Mouse (Mus musculus) lung, postnatal 0 days (tissue): ENCODE data around the gene Uroc1. TPM values are rescaled to one million over a fixed set of nuclear protein-coding genes. Genes with fewer than 3 reads are reported as not detected.

Source experiments
- ATAC-seq: fragments of 200-750 bp; cut with Nextera tagmentation; 2 replicates; pipeline ENCODE4 v1.8.0; 2017; ENCODE audit warnings: moderate library complexity
- DNase-seq: peaks from one replicate; pipeline ENCODE4 v3.0.0-alpha.2; 2016; ENCODE audit warnings: low spot score
- H3K27ac ChIP-seq: fragments of 300-500 bp; sonication (generic); 2 replicates; pipeline ENCODE4 v1.5.1; 2014; ENCODE audit warnings: antibody characterized with exemption, mild to moderate bottlenecking, low read length, mixed read lengths
- H3K27me3 ChIP-seq: fragments of 300-500 bp; sonication (generic); replicated peaks from 2 replicates; pipeline ENCODE4 v1.6.1; 2014; ENCODE audit warnings: low read length, mixed read lengths; ENCODE audit not compliant: insufficient read depth
- H3K36me3 ChIP-seq: fragments of 300-500 bp; sonication (generic); 2 replicates; pipeline ENCODE4 v1.6.1; 2014; ENCODE audit warnings: low read length, mixed read lengths; ENCODE audit not compliant: insufficient read depth
- H3K4me1 ChIP-seq: fragments of 300-500 bp; sonication (generic); 2 replicates; pipeline ENCODE4 v1.6.1; 2014; ENCODE audit warnings: antibody characterized with exemption, low read depth, low read length, mixed read lengths; ENCODE audit not compliant: insufficient read depth
- H3K4me2 ChIP-seq: fragments of 300-500 bp; sonication (generic); replicated peaks from 2 replicates; pipeline ENCODE4 v1.6.1; 2014; ENCODE audit warnings: low read depth, mild to moderate bottlenecking, low read length, moderate library complexity, mixed read lengths
- H3K4me3 ChIP-seq: fragments of 300-500 bp; sonication (generic); 2 replicates; pipeline ENCODE4 v1.5.1; 2014; ENCODE audit warnings: low read depth, low read length
- H3K9ac ChIP-seq: fragments of 300-500 bp; sonication (generic); replicated peaks from 2 replicates; pipeline ENCODE4 v1.6.1; 2014; ENCODE audit warnings: low read depth, mild to moderate bottlenecking
- H3K9me3 ChIP-seq: fragments of 300-500 bp; sonication (generic); 2 replicates; pipeline ENCODE4 v1.6.1; 2016; ENCODE audit warnings: low read length, mixed read lengths
- CTCF ChIP-seq: IDR thresholded peaks from 2 replicates; pipeline ENCODE4 v1.5.1; 2016; ENCODE audit warnings: antibody characterized with exemption, mild to moderate bottlenecking
- EP300 ChIP-seq: IDR thresholded peaks from 2 replicates; pipeline ENCODE4 v1.6.1; 2016; ENCODE audit warnings: antibody characterized with exemption, mild to moderate bottlenecking, control low read depth
- whole genome bisulfite sequencing: fragments of 180-500 bp; shearing (Covaris S2); extraction: QIAGEN DNeasy Blood & Tissue Kit; methylation state at CpG from one replicate; pipeline ENCODE4 v1.1.7; 2014; 5-methylcytosine and 5-hydroxymethylcytosine counted together
- polyA plus RNA-seq: library from polyadenylated mRNA; unstranded; fragments of >200 nt; fragmentation: Nextera tagmentation; extraction: Ambion mirVana; gene quantifications from 2 replicates; pipeline ENCODE4 v1.2.1, GENCODE M21; 2015

The Uroc1 gene
- polyA plus RNA-seq, 1 experiment from 2014 or later, result not detected

DNA sequence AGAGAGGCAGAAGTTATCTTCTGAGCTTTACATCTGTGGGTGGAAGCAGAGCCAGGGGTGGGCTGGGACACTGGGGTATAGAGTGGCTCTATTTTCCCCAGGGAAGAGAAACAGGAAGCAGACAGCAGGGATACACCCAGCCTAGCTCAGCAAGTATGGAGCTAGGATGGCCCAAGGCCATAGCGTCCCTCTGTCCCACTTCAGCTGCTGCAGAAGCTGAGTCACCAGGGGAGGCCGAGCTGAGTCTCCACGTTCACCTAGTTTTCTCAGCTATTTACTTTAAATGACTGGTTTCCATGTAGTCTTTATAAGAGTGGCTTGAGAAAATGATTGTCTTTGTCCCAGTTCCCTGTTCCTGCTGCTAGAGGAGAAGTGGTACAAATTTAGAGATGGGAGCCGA, 15.4 kb downstream of the Uroc1 start:
- no peak overlapping the region for H3K27ac ChIP-seq
- ATAC-seq (no peak), DNase-seq (no peak)
- 58% methylated on average over 4 of the region's 4 CpGs for WGBS
- no peak overlapping the region for H3K9ac ChIP-seq
- no peak overlapping the region for H3K4me3 ChIP-seq
- no peak overlapping the region for H3K4me2 ChIP-seq
- H3K9me3 ChIP-seq, result no peaks in the 10 kb centered on the region
- no peaks in the 10 kb centered on the region for H3K4me1 ChIP-seq
- H3K27me3 ChIP-seq, result no peaks in the 10 kb centered on the region
- TF ChIP-seq EP300, result no peak
- TF ChIP-seq CTCF, result no peak
- no peaks in the 10 kb centered on the region for H3K36me3 ChIP-seq

DNA sequence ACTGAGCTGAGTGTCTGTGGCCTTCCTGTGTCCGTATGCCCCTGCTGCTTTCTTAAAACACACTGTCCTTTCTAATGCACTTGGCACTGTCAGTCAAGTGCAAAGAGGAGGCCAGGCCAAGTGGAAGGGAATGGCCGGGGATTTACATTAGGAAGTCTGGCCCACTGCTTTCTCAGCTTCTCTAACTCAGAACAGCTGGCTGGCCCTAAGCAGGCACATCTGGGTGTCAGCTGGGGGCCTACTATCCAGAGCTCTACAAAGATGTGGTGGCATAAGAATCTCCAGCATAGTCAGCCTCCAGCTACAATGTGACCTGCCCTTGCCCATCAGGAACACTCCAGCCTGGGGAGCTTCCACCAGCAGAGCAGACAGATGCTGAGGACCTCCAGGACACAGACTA, 16.9 kb downstream of the Uroc1 start:
- H3K27ac ChIP-seq, result no peak overlapping the region
- WGBS, result 50% methylated on average over 2 of the region's 2 CpGs
- no peak overlapping the region for H3K9ac ChIP-seq
- H3K4me1 ChIP-seq, result no peaks in the 10 kb centered on the region
- no peaks in the 10 kb centered on the region for H3K36me3 ChIP-seq
- TF ChIP-seq EP300 (no peak), CTCF (no peak)
- no peaks in the 10 kb centered on the region for H3K9me3 ChIP-seq
- no peak overlapping the region for H3K4me2 ChIP-seq
- no peak for ATAC-seq
- DNase-seq, result no peak
- H3K4me3 ChIP-seq, result no peak overlapping the region
- no peaks in the 10 kb centered on the region for H3K27me3 ChIP-seq

DNA sequence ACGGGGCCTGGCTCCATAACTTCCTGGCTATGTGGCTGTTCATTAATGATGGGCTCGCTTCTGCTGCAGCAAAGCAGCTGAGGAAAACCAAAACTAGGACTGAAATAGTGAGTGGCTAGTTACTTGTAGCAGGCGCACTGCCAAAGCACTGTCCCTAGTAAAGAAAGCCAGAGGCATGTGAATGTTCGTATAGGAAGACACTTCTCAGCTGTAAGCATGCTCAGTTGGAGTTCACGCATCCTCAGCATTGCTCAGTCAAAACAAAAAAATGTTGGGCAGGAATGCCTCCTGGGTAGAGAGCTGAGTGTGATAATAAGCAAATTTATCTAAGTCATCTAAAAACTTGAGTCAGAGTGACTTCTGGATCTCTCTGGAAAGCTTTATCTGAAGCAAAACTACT, 25.1 kb downstream of the Uroc1 start:
- Histone ChIP-seq H3K9me3 (no peaks in the 10 kb centered on the region), H3K4me1 (peaks cover 6% of the 10 kb centered on the region; the same call in 1 of the 2 replicates), H3K9ac (no peak overlapping the region), H3K4me2 (no peak overlapping the region), H3K36me3 (no peaks in the 10 kb centered on the region), H3K27me3 (no peaks in the 10 kb centered on the region), H3K4me3 (no peak overlapping the region), H3K27ac (no peak overlapping the region)
- no peak for TF ChIP-seq CTCF
- no peak for TF ChIP-seq EP300
- 47% methylated on average over 5 of the region's 5 CpGs for WGBS
- DNase-seq (no peak), ATAC-seq (no peak)

DNA sequence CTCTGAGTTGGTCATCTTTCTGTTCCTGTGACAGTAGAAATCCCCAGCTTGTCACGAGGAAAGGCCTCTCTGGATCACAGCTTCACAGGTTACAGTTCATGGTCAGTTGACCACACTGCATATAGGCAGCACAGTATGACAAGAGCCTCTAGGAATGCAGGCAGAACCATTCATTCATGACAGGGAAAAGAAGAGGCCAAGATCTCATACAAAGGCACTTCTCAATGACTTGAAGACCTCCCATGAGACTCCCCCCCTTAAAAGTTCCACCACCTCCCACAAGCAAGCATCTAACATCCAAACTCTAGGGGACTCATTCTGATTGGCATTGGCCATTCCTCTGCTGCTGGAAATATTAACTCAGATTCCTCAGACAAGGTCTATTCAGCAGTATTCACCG, 26.4 kb downstream of the Uroc1 start:
- Histone ChIP-seq H3K4me3 (no peak overlapping the region), H3K9ac (no peak overlapping the region), H3K9me3 (no peaks in the 10 kb centered on the region), H3K27me3 (no peaks in the 10 kb centered on the region), H3K36me3 (no peaks in the 10 kb centered on the region), H3K4me1 (peaks cover 6% of the 10 kb centered on the region; the same call in 1 of the 2 replicates), H3K27ac (no peak overlapping the region), H3K4me2 (no peak overlapping the region)
- WGBS, result 66% methylated on average over 2 of the region's 2 CpGs
- DNase-seq (no peak), ATAC-seq (no peak)
- no peak for TF ChIP-seq CTCF
- TF ChIP-seq EP300, result no peak

DNA sequence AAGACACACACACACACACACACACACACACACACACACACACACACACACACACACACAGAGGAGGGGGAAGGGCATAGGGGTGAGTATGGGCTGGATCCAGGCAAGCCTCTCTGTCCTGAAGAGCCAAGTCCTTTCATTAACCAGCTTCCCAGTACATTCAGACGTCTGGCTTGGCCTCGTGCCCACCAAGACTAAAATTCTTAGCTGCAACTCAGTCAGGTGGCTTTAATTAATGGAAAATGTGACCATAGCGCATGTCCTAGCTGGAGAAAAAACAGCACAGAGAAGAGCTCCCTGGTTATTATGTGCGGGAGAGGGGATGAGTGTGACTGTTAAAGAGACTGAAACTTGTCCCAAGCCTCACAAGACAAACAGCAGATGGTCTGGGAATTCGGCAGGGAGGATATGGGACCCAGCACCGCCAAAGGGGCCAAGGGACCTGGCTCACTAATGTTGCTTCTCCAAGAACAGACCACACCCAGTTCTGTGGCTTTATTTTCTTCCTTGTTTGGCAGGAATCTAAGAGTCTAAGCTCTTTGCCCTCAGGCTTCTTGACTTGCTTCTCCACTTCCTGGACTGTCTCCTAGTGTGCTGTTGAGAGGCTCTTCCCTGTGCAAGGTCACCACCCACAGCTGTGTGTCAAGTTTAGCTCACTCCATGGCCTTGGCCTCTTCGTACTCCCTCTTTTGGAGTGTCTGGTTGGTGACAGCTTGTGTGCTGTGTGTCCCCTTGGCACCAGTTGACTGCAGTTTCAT, 27.1 kb downstream of the Uroc1 start:
- Histone ChIP-seq H3K9ac (no peak overlapping the region), H3K36me3 (no peaks in the 10 kb centered on the region), H3K4me3 (no peak overlapping the region), H3K27ac (peak overlapping the region; percentile 47; the same call in 1 of the 2 replicates), H3K4me2 (no peak overlapping the region), H3K4me1 (peaks cover 6% of the 10 kb centered on the region; the same call in 1 of the 2 replicates), H3K9me3 (no peaks in the 10 kb centered on the region), H3K27me3 (no peaks in the 10 kb centered on the region)
- DNase-seq, result peak; percentile 85
- TF ChIP-seq CTCF (no peak), EP300 (no peak)
- whole genome bisulfite sequencing, result 33% methylated on average over 7 of the region's 7 CpGs
- ATAC-seq, result peak; percentile 86

DNA sequence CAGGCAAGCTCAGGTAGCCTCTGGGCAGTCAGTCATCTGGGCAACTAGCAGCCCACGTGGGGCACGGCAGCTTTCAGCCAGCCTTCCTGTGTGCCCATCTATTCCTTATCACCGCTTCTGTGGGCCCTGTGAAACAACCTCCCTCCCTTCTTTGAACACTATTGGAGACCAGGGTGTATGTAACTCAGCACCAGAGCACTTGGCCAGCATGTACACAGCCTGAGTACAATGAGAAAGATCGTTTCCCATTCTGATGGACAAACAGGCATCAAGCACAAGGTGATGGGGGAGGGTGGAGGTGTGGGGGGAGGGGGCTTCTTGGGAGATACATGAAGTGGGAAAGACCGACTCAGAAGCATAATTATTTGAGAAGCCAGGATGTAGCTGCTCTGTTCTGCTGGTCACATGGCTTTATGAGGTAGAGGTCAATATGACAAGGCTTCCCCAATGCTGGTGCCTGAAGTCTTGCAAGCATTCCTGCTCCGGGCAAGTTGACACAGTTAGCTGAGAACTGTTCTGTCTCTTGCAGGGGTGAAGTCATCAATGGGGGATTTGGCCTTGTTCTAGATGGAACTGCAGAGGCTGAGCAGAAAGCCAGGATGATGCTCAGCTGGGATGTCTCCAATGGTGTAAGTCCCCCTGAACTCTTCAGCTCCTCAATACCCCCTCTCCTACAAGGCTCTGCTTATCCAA, 28.0 kb downstream of the Uroc1 start:
- H3K4me2 ChIP-seq, result no peak overlapping the region
- H3K27ac ChIP-seq, result no peak overlapping the region
- no peaks in the 10 kb centered on the region for H3K36me3 ChIP-seq
- no peak for TF ChIP-seq CTCF
- no peak for TF ChIP-seq EP300
- H3K9ac ChIP-seq, result no peak overlapping the region
- no peaks in the 10 kb centered on the region for H3K9me3 ChIP-seq
- no peak for ATAC-seq
- peaks cover 6% of the 10 kb centered on the region; the same call in 1 of the 2 replicates for H3K4me1 ChIP-seq
- H3K27me3 ChIP-seq, result no peaks in the 10 kb centered on the region
- no peak overlapping the region for H3K4me3 ChIP-seq
- no peak for DNase-seq
- WGBS, result 77% methylated on average over 6 of the region's 6 CpGs
